Mouse (Mus musculus) hindbrain, embryonic 12.5 days (tissue): Measurements from ENCODE around the gene Atp5s. TPM values are rescaled to one million over a fixed set of nuclear protein-coding genes. Genes with fewer than 3 reads are reported as not detected.

Source experiments
- ATAC-seq: fragments of 200-750 bp; cut with Nextera tagmentation; 2 replicates; pipeline ENCODE4 v1.8.0; 2017; ENCODE audit warnings: moderate TSS enrichment; ENCODE audit not compliant: low FRiP score
- H3K27ac ChIP-seq: fragments of 300-500 bp; sonication (generic); 2 replicates; pipeline ENCODE4 v1.5.1; 2016; ENCODE audit warnings: mild to moderate bottlenecking
- H3K27me3 ChIP-seq: fragments of 300-500 bp; sonication (generic); 2 replicates; pipeline ENCODE4 v1.6.1; 2016; ENCODE audit warnings: mild to moderate bottlenecking
- H3K36me3 ChIP-seq: fragments of 300-500 bp; sonication (generic); 2 replicates; pipeline ENCODE4 v1.6.1; 2016; ENCODE audit warnings: mild to moderate bottlenecking
- H3K4me1 ChIP-seq: fragments of 300-500 bp; sonication (generic); 2 replicates; pipeline ENCODE4 v1.6.1; 2016
- H3K4me2 ChIP-seq: fragments of 300-500 bp; sonication (generic); replicated peaks from 2 replicates; pipeline ENCODE4 v1.6.1; 2016; ENCODE audit warnings: mild to moderate bottlenecking
- H3K4me3 ChIP-seq: fragments of 300-500 bp; sonication (generic); 2 replicates; pipeline ENCODE4 v1.5.1; 2016; ENCODE audit warnings: mild to moderate bottlenecking
- H3K9ac ChIP-seq: fragments of 300-500 bp; sonication (generic); 2 replicates; pipeline ENCODE4 v1.6.1; 2016; ENCODE audit warnings: mild to moderate bottlenecking, moderate library complexity
- H3K9me3 ChIP-seq: fragments of 300-500 bp; sonication (generic); replicated peaks from 2 replicates; pipeline ENCODE4 v1.6.1; 2016; ENCODE audit warnings: mild to moderate bottlenecking
- WGBS: fragments of 180-500 bp; shearing (Covaris S2); methylation state at CpG from one replicate; pipeline ENCODE4 v1.1.7; 2016; 5-methylcytosine and 5-hydroxymethylcytosine counted together
- microRNA counts: library from miRNA; unstranded; fragments of <30 nt; microRNA quantifications from one replicate; lab custom pipeline; 2017
- microRNA-seq: library from miRNA; unstranded; fragments of <30 nt; microRNA quantifications from one replicate; pipeline ENCODE4, GENCODE M21; 2017
- polyA plus RNA-seq: library from polyadenylated mRNA; unstranded; fragments of >200 nt; fragmentation: Nextera tagmentation; extraction: Ambion mirVana; gene quantifications from 2 replicates; pipeline ENCODE4 v1.2.1, GENCODE M21; 2016

Gene Atp5s
- polyA plus RNA-seq, 1 experiment from 2014 or later, result 26.1 TPM

DNA sequence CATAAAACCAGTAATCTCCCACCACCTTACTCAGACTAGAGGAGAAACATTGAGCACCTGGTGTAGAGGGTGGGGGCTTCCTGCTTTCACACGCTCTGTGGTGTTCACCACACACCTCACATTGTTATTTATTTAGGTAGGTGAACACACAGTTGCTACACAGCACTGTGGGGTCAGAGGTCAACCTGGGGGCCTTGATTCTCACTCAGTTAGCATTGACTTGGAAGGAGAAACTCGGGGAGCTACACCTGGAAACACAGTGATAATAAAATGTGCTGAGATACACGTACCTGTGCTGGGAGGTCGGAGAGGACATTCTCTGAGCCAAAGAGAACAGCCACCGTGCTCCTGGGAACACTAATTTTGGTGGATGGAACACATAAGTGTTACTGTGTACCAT is 63.6 kb downstream of the Atp5s start:
- no peak for ATAC-seq
- H3K9ac ChIP-seq, result no peak overlapping the region
- H3K4me1 ChIP-seq, result peaks cover 13% of the 10 kb centered on the region
- H3K9me3 ChIP-seq, result no peaks in the 10 kb centered on the region
- WGBS, result 86% methylated on average over 5 of the region's 5 CpGs
- no peaks in the 10 kb centered on the region for H3K36me3 ChIP-seq
- H3K27ac ChIP-seq, result no peak overlapping the region
- H3K27me3 ChIP-seq, result peaks cover 10% of the 10 kb centered on the region; the same call in 1 of the 2 replicates
- no peak overlapping the region for H3K4me3 ChIP-seq
- no peak overlapping the region for H3K4me2 ChIP-seq

- H3K9me3 ChIP-seq, result no peaks in the 10 kb centered on the region
- H3K9ac ChIP-seq, result peak overlapping the region; percentile 62
- peak overlapping the region; percentile 98 for H3K4me2 ChIP-seq
- peaks cover 10% of the 10 kb centered on the region; the same call in 1 of the 2 replicates for H3K27me3 ChIP-seq
- no peak overlapping the region for H3K27ac ChIP-seq
- peak; percentile 38 for ATAC-seq
- 32% methylated on average over 27 of the region's 27 CpGs for WGBS
- peaks cover 13% of the 10 kb centered on the region for H3K4me1 ChIP-seq
- H3K36me3 ChIP-seq, result no peaks in the 10 kb centered on the region
- peak overlapping the region; percentile 53 for H3K4me3 ChIP-seq
Observed at GRCm38 (mm10) chr12:69789766-69790529, 65.2 kb downstream of the Atp5s start.

- ATAC-seq, result peak; percentile 84
- peaks cover 10% of the 10 kb centered on the region; the same call in 1 of the 2 replicates for H3K27me3 ChIP-seq
- H3K36me3 ChIP-seq, result no peaks in the 10 kb centered on the region
- H3K9ac ChIP-seq, result peak within 1 kb of the TSS; percentile 62
- H3K4me1 ChIP-seq, result peaks cover 13% of the 10 kb centered on the region
- peak within 1 kb of the TSS; percentile 98 for H3K4me2 ChIP-seq
- 1% methylated on average over 45 of the region's 45 CpGs for WGBS
- peak within 1 kb of the TSS; percentile 53 for H3K4me3 ChIP-seq
- H3K27ac ChIP-seq, result no peak within 1 kb of the TSS
- no peaks in the 10 kb centered on the region for H3K9me3 ChIP-seq
Observed at GRCm38 (mm10) chr12:69790530-69791505, 66.1 kb downstream of the Atp5s start, which contains the start of gene Cdkl1. Cdkl1 (minus strand) TSS chr12:69791267.

MicroRNAs within 50 kb of the gene (microRNA counts, 519-probe panel; counts per million panel counts)
- microRNA mmu-miR-681 (lab: Ali Mortazavi, UCI), result 470 counts per million, percentile 58 among the panel's probes with 10 or more counts

Small RNA genes within 50 kb of the gene (microRNA-seq; reads per million reads assigned to microRNA genes)
- not detected for gene Mir681

Other genes starting within 250 kb of the Atp5s start
- 22.1 and 23.0 TPM in 2 replicates for gene Vcpkmt, start 141.9 kb upstream of the Atp5s start, polyA plus RNA-seq
- gene Sos2, start 43.1 kb upstream of the Atp5s start, polyA plus RNA-seq, result 10.4 and 12.1 TPM in 2 replicates
- gene L2hgdh, start 77 bp upstream of the Atp5s start, polyA plus RNA-seq, result 14.6 and 15.3 TPM in 2 replicates
- gene Cdkl1, start 66.3 kb downstream of the Atp5s start, polyA plus RNA-seq, result 1.5 and 1.6 TPM in 2 replicates
- 71.5 and 77.7 TPM in 2 replicates for gene Atl1, start 167.7 kb downstream of the Atp5s start, polyA plus RNA-seq
- 42.9 and 44.7 TPM in 2 replicates for gene Map4k5, start 168.2 kb downstream of the Atp5s start, polyA plus RNA-seq